Mouse (Mus musculus) limb, embryonic 13.5 days (tissue): ENCODE measurements at regions not wholly inside any gene's neighbourhood (a gene's known extent, or its start where the extent isn't known, plus 50 kb on each side); places are given as distances from the start of the nearest gene placed in this dataset.
"Not testable (repeated sequence)": the region's sequence is repeated elsewhere in the genome, so short reads cannot be mapped to it uniquely, and the experiment has no call there.

Experiments used
- ATAC-seq: fragments of 200-750 bp; cut with Nextera tagmentation; 2 replicates; pipeline ENCODE4 v1.8.0; 2017; ENCODE audit warnings: low read depth, moderate number of reproducible peaks, moderate TSS enrichment; ENCODE audit not compliant: low FRiP score
- H3K27ac ChIP-seq: fragments of 300-500 bp; sonication (generic); 2 replicates; pipeline ENCODE4 v1.5.1; 2015; ENCODE audit warnings: inconsistent platforms, mild to moderate bottlenecking, moderate library complexity
- H3K27me3 ChIP-seq: fragments of 300-500 bp; sonication (generic); 2 replicates; pipeline ENCODE4 v1.6.1; 2015; ENCODE audit warnings: mild to moderate bottlenecking, inconsistent platforms
- H3K36me3 ChIP-seq: fragments of 300-500 bp; sonication (generic); 2 replicates; pipeline ENCODE4 v1.6.1; 2015; ENCODE audit warnings: inconsistent platforms, mild to moderate bottlenecking, moderate library complexity
- H3K4me1 ChIP-seq: fragments of 300-500 bp; sonication (generic); 2 replicates; pipeline ENCODE4 v1.6.1; 2015; ENCODE audit warnings: inconsistent platforms
- H3K4me2 ChIP-seq: fragments of 300-500 bp; sonication (generic); replicated peaks from 2 replicates; pipeline ENCODE4 v1.6.1; 2015; ENCODE audit warnings: inconsistent platforms, mild to moderate bottlenecking, moderate library complexity
- H3K4me3 ChIP-seq: fragments of 300-500 bp; sonication (generic); 2 replicates; pipeline ENCODE4 v1.5.1; 2015; ENCODE audit warnings: moderate library complexity, mild to moderate bottlenecking, inconsistent platforms
- H3K9ac ChIP-seq: fragments of 300-500 bp; sonication (generic); 2 replicates; pipeline ENCODE4 v1.6.1; 2015; ENCODE audit warnings: mild to moderate bottlenecking, inconsistent platforms
- H3K9me3 ChIP-seq: fragments of 300-500 bp; sonication (generic); 2 replicates; pipeline ENCODE4 v1.6.1; 2016; ENCODE audit warnings: inconsistent platforms
- WGBS: fragments of 180-500 bp; shearing (Covaris S2); methylation state at CpG from one replicate; pipeline ENCODE4 v1.1.7; 2015; 5-methylcytosine and 5-hydroxymethylcytosine counted together

DNA sequence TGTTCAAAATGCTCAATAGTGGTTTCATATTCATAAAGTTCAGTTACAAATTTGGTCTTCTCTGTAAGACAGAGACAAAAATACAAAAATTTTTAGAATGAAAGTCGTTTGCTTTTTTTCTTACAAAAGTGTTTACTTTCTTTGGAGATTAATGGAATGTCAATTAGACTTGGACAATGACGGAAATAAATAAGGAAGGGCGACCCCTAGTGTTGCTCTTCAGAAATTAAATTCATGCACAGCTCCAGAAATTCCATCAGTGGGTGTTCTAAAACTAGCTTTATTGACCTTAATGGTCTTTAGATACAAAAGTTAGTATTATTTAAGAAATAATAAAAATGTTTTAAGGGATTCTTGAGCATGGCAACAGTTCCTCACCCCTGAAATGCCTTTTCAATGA is 141.8 kb upstream of the Lama2 start:
- no peaks in the 10 kb centered on the region for H3K27me3 ChIP-seq
- no peaks in the 10 kb centered on the region for H3K9me3 ChIP-seq
- 3% methylated on average over 3 of the region's 3 CpGs for WGBS
- H3K4me2 ChIP-seq, result no peak overlapping the region
- H3K4me1 ChIP-seq, result no peaks in the 10 kb centered on the region
- no peak overlapping the region for H3K27ac ChIP-seq
- ATAC-seq, result no peak
- no peak overlapping the region for H3K4me3 ChIP-seq
- H3K36me3 ChIP-seq, result no peaks in the 10 kb centered on the region
- H3K9ac ChIP-seq, result no peak overlapping the region

DNA sequence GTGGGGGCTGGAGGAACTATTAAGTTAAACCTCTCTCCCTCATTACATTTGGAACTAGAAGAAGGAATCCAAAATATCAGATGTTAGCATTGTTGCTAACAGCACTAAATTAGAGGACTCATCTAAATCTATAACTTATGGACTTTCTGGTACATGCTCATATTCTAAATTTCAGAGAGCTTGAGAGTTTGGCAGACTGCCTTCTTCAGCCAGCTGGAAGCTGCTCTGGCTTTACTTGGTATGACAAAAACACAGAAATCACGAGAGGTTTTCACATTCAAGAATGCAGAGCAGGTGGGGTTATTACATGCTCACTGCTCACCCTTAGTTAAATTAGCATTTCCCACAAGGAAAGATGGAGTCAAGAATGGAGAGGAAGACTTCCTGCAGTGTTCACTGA is 182.8 kb upstream of the Lama2 start:
- H3K4me2 ChIP-seq, result no peak overlapping the region
- no peaks in the 10 kb centered on the region for H3K4me1 ChIP-seq
- H3K9ac ChIP-seq, result no peak overlapping the region
- H3K27me3 ChIP-seq, result no peaks in the 10 kb centered on the region
- ATAC-seq, result peak; percentile 51; the same call in 1 of the 2 replicates
- H3K9me3 ChIP-seq, result no peaks in the 10 kb centered on the region
- no peaks in the 10 kb centered on the region for H3K36me3 ChIP-seq
- H3K27ac ChIP-seq, result no peak overlapping the region
- WGBS, result 18% methylated on average over 1 of the region's 1 CpGs
- H3K4me3 ChIP-seq, result no peak overlapping the region

DNA sequence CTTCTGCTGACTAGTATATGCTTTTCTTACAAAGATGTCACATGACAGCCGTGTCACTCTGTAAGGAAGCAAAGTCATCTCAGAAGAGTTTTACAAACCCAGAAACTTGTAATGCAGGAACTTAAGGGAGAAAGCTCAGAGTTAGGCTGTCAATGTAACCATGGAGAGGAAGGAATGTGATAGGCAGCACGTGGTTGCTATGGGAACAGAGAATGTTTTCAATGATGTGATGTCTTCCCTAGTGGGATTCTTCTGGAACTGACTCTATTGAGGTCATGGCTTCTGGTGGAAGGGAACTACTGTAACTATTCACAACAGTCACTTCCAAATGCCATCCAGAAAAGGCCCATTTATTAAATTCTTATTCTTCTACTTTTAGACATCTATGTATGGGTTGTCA is 190.0 kb upstream of the Lama2 start:
- Histone ChIP-seq H3K4me1 (no peaks in the 10 kb centered on the region), H3K36me3 (no peaks in the 10 kb centered on the region), H3K4me2 (no peak overlapping the region), H3K9ac (no peak overlapping the region), H3K4me3 (no peak overlapping the region), H3K27ac (no peak overlapping the region), H3K27me3 (no peaks in the 10 kb centered on the region), H3K9me3 (no peaks in the 10 kb centered on the region)
- ATAC-seq, result no peak
- WGBS, result 61% methylated on average over 2 of the region's 2 CpGs

DNA sequence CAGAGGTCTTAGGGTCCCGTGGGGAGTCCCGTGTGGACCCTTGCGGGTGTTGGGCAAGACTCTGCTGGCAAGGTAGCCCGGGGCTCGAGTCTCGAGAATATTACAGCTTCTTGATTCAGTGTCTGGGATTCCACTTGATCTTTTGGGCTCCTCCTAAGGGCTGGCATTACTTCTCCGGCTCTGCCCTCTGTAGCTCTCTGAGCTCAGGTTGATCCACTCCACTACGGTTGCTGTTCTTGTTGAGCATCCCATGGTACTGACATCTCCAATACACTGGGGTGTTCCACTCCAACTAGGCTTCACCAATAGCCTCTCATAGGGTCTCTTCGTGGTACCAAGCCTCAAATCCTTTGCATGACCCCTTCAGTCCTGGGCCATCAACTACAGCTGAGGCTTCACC is 206.1 kb upstream of the Lama2 start:
- H3K4me2 ChIP-seq, ATAC-seq: not testable (repeated sequence)
- WGBS, result 94% methylated on average over 8 of the region's 9 CpGs

DNA sequence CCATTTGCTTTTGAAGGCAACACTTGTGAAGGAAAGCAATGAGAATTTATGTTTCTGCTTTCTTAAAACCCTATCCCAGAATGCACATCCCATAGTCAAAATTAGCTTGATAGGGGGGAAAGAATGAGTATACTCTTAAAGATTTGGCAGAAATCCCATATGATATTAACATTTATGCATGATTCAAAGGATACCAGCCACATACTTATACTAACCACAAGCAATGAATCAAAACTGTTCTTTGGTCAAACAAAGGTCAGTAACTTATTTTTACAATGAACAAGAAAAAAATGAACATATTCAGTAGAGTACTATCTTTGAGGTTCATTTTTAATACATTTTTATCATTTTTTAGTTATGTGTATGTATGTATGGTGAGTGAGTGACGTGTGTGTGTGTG is 208.8 kb upstream of the Lama2 start:
- no peak overlapping the region for H3K27ac ChIP-seq
- H3K4me2 ChIP-seq, result no peak overlapping the region
- no peaks in the 10 kb centered on the region for H3K36me3 ChIP-seq
- no peak overlapping the region for H3K4me3 ChIP-seq
- H3K9me3 ChIP-seq, result no peaks in the 10 kb centered on the region
- H3K27me3 ChIP-seq, result no peaks in the 10 kb centered on the region
- no peaks in the 10 kb centered on the region for H3K4me1 ChIP-seq
- ATAC-seq, result no peak
- H3K9ac ChIP-seq, result no peak overlapping the region
- WGBS, result 76% methylated on average over 1 of the region's 1 CpGs

More for the DNA sequence above, 206.1 kb upstream of the Lama2 start:
- H3K27ac ChIP-seq, H3K36me3 ChIP-seq, H3K9ac ChIP-seq, H3K4me3 ChIP-seq, H3K9me3 ChIP-seq, H3K27me3 ChIP-seq, H3K4me1 ChIP-seq: not testable (repeated sequence)

DNA sequence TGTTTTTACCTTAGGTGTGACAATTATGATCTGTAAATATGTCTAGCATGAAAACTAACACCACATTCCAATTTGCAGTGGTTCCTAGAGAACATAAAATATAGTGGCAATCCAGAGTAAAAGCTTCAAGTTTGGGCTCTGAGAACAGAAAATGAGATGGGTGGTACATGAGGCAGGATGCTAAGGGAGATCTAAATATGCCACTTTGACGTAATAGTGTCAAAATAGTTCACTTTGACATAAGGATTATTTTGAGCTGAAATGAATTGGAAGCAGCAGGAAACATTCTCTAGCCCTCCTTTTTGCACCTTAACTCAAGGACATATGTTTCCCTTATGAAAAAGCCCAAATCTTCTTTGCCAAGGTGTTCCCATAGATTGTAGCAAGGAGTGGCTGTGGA is 219.1 kb upstream of the Lama2 start:
- Histone ChIP-seq H3K4me1 (no peaks in the 10 kb centered on the region), H3K9ac (no peak overlapping the region), H3K36me3 (no peaks in the 10 kb centered on the region), H3K4me2 (no peak overlapping the region), H3K27me3 (no peaks in the 10 kb centered on the region), H3K9me3 (no peaks in the 10 kb centered on the region), H3K27ac (no peak overlapping the region), H3K4me3 (no peak overlapping the region)
- ATAC-seq, result no peak
- WGBS, result 83% methylated on average over 1 of the region's 1 CpGs

DNA sequence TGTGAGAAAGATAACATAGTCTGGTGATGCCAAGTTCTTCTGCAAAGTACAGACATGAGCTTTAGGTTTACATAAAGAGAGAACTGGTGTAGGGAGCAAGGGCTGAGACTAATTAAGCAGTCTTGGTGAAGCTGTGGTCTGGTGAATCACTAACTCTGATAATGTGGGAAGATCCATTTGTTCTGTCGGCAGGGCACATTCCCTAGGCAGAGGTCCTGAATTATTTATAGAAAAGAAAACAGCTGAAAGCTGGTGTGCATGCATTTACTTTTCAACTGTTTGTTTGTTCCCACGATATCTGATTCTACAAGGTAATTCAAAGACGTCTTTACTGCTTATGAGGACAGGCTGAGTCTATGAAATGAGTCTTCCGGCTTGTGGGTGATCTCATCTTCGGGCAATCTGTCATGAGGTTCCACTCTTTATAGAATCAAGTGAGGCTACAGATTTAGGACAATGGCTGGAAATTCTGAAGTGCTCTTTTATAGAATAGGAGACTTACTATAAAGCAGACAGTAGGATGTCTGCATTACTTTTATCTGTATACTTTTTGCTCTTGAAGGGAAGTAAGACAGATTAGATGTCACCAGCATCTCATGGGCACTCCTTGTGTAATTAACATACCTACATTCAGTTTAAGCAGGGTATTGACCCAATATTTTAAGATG is 221.6 kb upstream of the Lama2 start:
- H3K27ac ChIP-seq, result no peak overlapping the region
- H3K4me2 ChIP-seq, result no peak overlapping the region
- no peaks in the 10 kb centered on the region for H3K9me3 ChIP-seq
- 82% methylated on average over 5 of the region's 5 CpGs for whole genome bisulfite sequencing
- H3K9ac ChIP-seq, result no peak overlapping the region
- ATAC-seq, result no peak
- H3K36me3 ChIP-seq, result no peaks in the 10 kb centered on the region
- H3K4me3 ChIP-seq, result no peak overlapping the region
- no peaks in the 10 kb centered on the region for H3K27me3 ChIP-seq
- H3K4me1 ChIP-seq, result no peaks in the 10 kb centered on the region

DNA sequence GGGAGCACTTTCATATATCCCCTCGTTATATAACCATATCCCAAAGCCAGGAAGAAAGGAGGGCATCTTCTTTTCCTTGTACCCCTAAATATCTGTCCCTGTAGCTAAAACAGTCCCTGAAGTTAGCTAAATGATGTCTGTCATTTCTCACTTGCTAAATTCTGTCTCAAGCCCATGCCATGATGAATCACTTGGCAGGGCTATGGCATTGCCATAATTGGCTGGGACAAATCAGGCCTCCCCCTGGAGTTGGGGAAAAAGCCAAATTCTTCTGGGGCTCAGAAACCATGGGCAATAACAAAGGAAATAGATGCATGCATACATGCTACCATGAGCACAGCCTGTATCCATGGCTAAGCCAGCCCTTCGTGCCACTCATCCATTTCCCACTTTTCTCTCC is 223.5 kb upstream of the Lama2 start:
- Histone ChIP-seq H3K27me3 (no peaks in the 10 kb centered on the region), H3K9ac (no peak overlapping the region), H3K4me1 (no peaks in the 10 kb centered on the region), H3K36me3 (no peaks in the 10 kb centered on the region), H3K9me3 (no peaks in the 10 kb centered on the region), H3K4me3 (no peak overlapping the region), H3K27ac (no peak overlapping the region), H3K4me2 (no peak overlapping the region)
- 80% methylated on average over 2 of the region's 2 CpGs for WGBS
- ATAC-seq, result no peak

DNA sequence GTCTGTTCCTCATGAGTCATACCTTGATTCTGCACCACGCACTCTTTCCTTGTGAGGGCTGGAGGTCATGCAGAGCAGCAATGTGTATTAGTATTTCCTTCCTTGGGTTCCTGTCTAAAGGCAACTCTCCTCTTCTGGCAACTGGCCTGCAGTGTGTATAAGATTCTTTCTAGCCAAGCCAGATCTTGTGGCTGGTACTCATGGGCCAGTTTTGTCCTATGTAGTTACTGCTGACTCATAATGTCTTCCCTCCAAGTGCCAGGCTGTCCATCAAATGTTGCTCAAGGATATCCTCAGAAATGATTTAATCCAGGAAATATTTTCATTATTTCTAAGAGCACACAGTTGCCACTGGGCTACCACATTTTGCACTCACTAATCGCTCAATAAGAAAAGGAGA is 211.0 kb upstream of the Ptprk start:
- H3K9ac ChIP-seq, result no peak overlapping the region
- H3K4me3 ChIP-seq, result no peak overlapping the region
- H3K27ac ChIP-seq, result no peak overlapping the region
- H3K4me1 ChIP-seq, result no peaks in the 10 kb centered on the region
- no peak overlapping the region for H3K4me2 ChIP-seq
- H3K9me3 ChIP-seq, result no peaks in the 10 kb centered on the region
- WGBS, result 71% methylated on average over 2 of the region's 2 CpGs
- H3K36me3 ChIP-seq, result no peaks in the 10 kb centered on the region
- no peaks in the 10 kb centered on the region for H3K27me3 ChIP-seq
- ATAC-seq, result no peak

DNA sequence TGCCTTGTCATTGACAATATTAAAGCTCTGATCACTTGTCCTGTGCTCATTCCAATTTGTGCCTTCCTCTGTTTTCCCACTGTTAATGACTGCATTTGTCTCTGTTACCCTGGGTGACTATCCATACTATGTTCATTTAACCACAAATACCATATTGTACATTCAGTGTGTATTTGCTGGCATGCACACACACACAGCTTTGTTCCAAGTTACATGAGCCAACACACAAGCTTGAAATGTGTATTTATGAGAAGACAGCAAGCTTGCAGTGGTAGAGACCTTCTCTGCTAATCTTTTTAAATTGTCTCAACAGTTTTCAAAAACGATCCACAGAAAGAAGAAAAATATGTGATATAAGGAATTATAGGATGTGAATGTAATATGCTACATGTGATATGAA is 193.8 kb upstream of the Ptprk start:
- 83% methylated on average over 1 of the region's 1 CpGs for WGBS
- Histone ChIP-seq H3K9ac (no peak overlapping the region), H3K4me2 (no peak overlapping the region), H3K36me3 (no peaks in the 10 kb centered on the region), H3K9me3 (no peaks in the 10 kb centered on the region), H3K27me3 (no peaks in the 10 kb centered on the region), H3K4me3 (no peak overlapping the region), H3K27ac (no peak overlapping the region), H3K4me1 (no peaks in the 10 kb centered on the region)
- no peak for ATAC-seq

DNA sequence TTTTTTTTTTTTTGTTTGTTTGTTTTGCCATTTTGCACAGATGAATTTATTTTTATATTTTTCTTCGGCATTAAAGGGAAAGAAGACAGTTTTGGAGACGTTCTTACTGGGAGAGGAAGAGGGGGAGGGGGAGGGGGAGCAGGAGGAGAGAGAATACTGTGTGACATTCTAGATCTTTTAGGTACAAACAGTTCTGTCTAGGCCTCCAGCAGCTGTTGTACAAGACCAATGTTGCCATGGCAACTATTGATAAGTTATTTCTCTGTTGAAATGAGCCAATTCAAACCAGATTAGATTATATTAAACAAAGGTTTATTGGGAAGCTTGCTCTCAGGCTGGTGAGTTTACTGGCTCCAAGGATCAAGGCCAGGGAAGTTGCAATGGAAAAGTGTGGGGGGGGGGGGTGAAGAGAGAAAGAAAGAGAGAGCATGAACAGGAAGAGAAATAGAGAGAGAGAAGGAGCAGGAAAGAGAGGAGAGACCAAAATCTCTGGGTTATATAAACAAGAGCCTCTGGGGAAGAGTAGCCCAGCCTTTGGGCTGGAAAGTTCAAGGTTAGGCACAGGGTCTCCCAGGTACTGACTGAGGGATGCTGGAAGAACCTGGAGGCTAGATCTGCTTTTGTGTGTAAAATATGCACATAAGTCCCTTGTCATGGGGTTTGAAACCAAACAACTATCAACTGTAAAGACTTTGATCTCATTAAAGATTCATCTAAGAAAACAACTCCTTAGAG is 182.7 kb upstream of the Ptprk start:
- no peak overlapping the region for H3K4me2 ChIP-seq
- 59% methylated on average over 2 of the region's 2 CpGs for whole genome bisulfite sequencing
- no peak for ATAC-seq
- H3K4me3 ChIP-seq, result no peak overlapping the region
- H3K27me3 ChIP-seq, result no peaks in the 10 kb centered on the region
- no peak overlapping the region for H3K9ac ChIP-seq
- H3K36me3 ChIP-seq, result no peaks in the 10 kb centered on the region
- H3K4me1 ChIP-seq, result no peaks in the 10 kb centered on the region
- no peak overlapping the region for H3K27ac ChIP-seq
- no peaks in the 10 kb centered on the region for H3K9me3 ChIP-seq

DNA sequence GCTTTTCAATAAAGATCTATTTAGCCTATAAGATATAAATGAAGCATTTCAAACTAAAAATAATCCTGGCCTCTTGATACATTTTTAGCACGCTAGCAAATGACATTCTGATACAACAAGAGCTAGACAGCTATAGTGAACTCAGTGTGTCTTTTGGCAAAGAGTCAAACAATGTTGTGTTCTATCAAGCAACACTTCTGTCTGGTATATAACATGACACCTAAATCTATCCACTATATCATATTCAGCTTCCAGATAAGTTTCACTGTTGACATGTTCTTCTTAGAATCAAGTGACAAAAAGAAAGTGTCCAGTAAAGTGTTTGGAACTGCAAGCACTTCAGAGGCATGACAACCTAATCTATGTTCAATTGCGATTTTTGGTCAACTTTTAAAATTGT is 158.2 kb upstream of the Ptprk start:
- no peak overlapping the region for H3K4me2 ChIP-seq
- H3K27ac ChIP-seq, result no peak overlapping the region
- 87% methylated on average over 2 of the region's 2 CpGs for WGBS
- H3K9ac ChIP-seq, result no peak overlapping the region
- H3K27me3 ChIP-seq, result no peaks in the 10 kb centered on the region
- no peaks in the 10 kb centered on the region for H3K36me3 ChIP-seq
- H3K4me3 ChIP-seq, result no peak overlapping the region
- H3K4me1 ChIP-seq, result no peaks in the 10 kb centered on the region
- no peaks in the 10 kb centered on the region for H3K9me3 ChIP-seq
- no peak for ATAC-seq

DNA sequence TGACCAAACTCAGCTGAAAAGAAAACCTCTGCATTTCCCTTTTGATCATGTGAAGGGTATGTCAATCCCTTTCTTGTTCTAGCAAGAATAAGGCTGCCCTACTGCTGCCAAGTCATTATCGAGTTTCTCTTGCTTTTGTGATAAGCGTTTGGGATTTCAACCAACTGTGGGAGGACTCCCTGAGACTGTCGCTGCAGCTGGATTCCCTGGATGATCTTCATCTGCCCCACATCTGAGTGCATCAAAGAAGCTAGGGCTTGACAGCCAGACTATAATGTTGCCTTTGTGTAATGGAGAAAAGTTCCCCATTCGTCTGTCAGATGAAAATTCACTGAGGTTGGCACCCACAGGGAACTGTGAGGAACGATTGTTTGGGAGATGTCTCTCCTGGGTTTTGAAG is 147.4 kb upstream of the Ptprk start:
- WGBS, result 79% methylated on average over 5 of the region's 5 CpGs
- no peaks in the 10 kb centered on the region for H3K27me3 ChIP-seq
- no peaks in the 10 kb centered on the region for H3K9me3 ChIP-seq
- ATAC-seq, result no peak
- H3K4me3 ChIP-seq, result no peak overlapping the region
- H3K9ac ChIP-seq, result no peak overlapping the region
- H3K4me1 ChIP-seq, result no peaks in the 10 kb centered on the region
- H3K4me2 ChIP-seq, result no peak overlapping the region
- H3K27ac ChIP-seq, result no peak overlapping the region
- no peaks in the 10 kb centered on the region for H3K36me3 ChIP-seq
